Mouse (Mus musculus) lung, postnatal 0 days (tissue): ENCODE data around the gene Alox12. TPM values are rescaled to one million over a fixed set of nuclear protein-coding genes. Genes with fewer than 3 reads are reported as not detected.

Experiments
- ATAC-seq: fragments of 200-750 bp; cut with Nextera tagmentation; 2 replicates; pipeline ENCODE4 v1.8.0; 2017; ENCODE audit warnings: moderate library complexity
- DNase-seq: peaks from one replicate; pipeline ENCODE4 v3.0.0-alpha.2; 2016; ENCODE audit warnings: low spot score
- H3K27ac ChIP-seq: fragments of 300-500 bp; sonication (generic); 2 replicates; pipeline ENCODE4 v1.5.1; 2014; ENCODE audit warnings: antibody characterized with exemption, mild to moderate bottlenecking, low read length, mixed read lengths
- H3K27me3 ChIP-seq: fragments of 300-500 bp; sonication (generic); replicated peaks from 2 replicates; pipeline ENCODE4 v1.6.1; 2014; ENCODE audit warnings: low read length, mixed read lengths; ENCODE audit not compliant: insufficient read depth
- H3K36me3 ChIP-seq: fragments of 300-500 bp; sonication (generic); 2 replicates; pipeline ENCODE4 v1.6.1; 2014; ENCODE audit warnings: low read length, mixed read lengths; ENCODE audit not compliant: insufficient read depth
- H3K4me1 ChIP-seq: fragments of 300-500 bp; sonication (generic); 2 replicates; pipeline ENCODE4 v1.6.1; 2014; ENCODE audit warnings: antibody characterized with exemption, low read depth, low read length, mixed read lengths; ENCODE audit not compliant: insufficient read depth
- H3K4me2 ChIP-seq: fragments of 300-500 bp; sonication (generic); replicated peaks from 2 replicates; pipeline ENCODE4 v1.6.1; 2014; ENCODE audit warnings: low read depth, mild to moderate bottlenecking, low read length, moderate library complexity, mixed read lengths
- H3K4me3 ChIP-seq: fragments of 300-500 bp; sonication (generic); 2 replicates; pipeline ENCODE4 v1.5.1; 2014; ENCODE audit warnings: low read depth, low read length
- H3K9ac ChIP-seq: fragments of 300-500 bp; sonication (generic); replicated peaks from 2 replicates; pipeline ENCODE4 v1.6.1; 2014; ENCODE audit warnings: low read depth, mild to moderate bottlenecking
- H3K9me3 ChIP-seq: fragments of 300-500 bp; sonication (generic); 2 replicates; pipeline ENCODE4 v1.6.1; 2016; ENCODE audit warnings: low read length, mixed read lengths
- CTCF ChIP-seq: IDR thresholded peaks from 2 replicates; pipeline ENCODE4 v1.5.1; 2016; ENCODE audit warnings: antibody characterized with exemption, mild to moderate bottlenecking
- EP300 ChIP-seq: IDR thresholded peaks from 2 replicates; pipeline ENCODE4 v1.6.1; 2016; ENCODE audit warnings: antibody characterized with exemption, mild to moderate bottlenecking, control low read depth
- WGBS: fragments of 180-500 bp; shearing (Covaris S2); extraction: QIAGEN DNeasy Blood & Tissue Kit; methylation state at CpG from one replicate; pipeline ENCODE4 v1.1.7; 2014; 5-methylcytosine and 5-hydroxymethylcytosine counted together
- microRNA counts: library from miRNA; unstranded; fragments of <30 nt; microRNA quantifications from one replicate; lab custom pipeline; 2015
- microRNA-seq: library from miRNA; unstranded; fragments of <30 nt; microRNA quantifications from one replicate; pipeline ENCODE4, GENCODE M21; 2016
- polyA plus RNA-seq: library from polyadenylated mRNA; unstranded; fragments of >200 nt; fragmentation: Nextera tagmentation; extraction: Ambion mirVana; gene quantifications from 2 replicates; pipeline ENCODE4 v1.2.1, GENCODE M21; 2015

The Alox12 gene
- polyA plus RNA-seq, 1 experiment from 2014 or later, result 5.8 TPM

- WGBS, result 69% methylated on average over 8 of the region's 8 CpGs
- H3K9me3 ChIP-seq, result no peaks in the 10 kb centered on the region
- H3K27me3 ChIP-seq, result no peaks in the 10 kb centered on the region
- H3K4me3 ChIP-seq, result no peak overlapping the region
- no peaks in the 10 kb centered on the region for H3K36me3 ChIP-seq
- DNase-seq, result peak; percentile 32
- no peak overlapping the region for H3K9ac ChIP-seq
- ATAC-seq, result no peak
- no peaks in the 10 kb centered on the region for H3K4me1 ChIP-seq
- no peak overlapping the region for H3K4me2 ChIP-seq
- no peak for TF ChIP-seq CTCF
- no peak for TF ChIP-seq EP300
- H3K27ac ChIP-seq, result no peak overlapping the region
Measured at GRCm38 (mm10) chr11:70199107-70199506, 56.0 kb downstream of the Alox12 start.

- H3K4me1 ChIP-seq, result no peaks in the 10 kb centered on the region
- no peaks in the 10 kb centered on the region for H3K27me3 ChIP-seq
- DNase-seq (peak; percentile 78), ATAC-seq (peak; percentile 53)
- H3K4me2 ChIP-seq, result no peak overlapping the region
- H3K36me3 ChIP-seq, result no peaks in the 10 kb centered on the region
- H3K9ac ChIP-seq, result no peak overlapping the region
- peak; percentile 45; the same call in 1 of the 2 replicates for TF ChIP-seq EP300
- TF ChIP-seq CTCF, result no peak
- no peak overlapping the region for H3K27ac ChIP-seq
- no peaks in the 10 kb centered on the region for H3K9me3 ChIP-seq
- no peak overlapping the region for H3K4me3 ChIP-seq
- WGBS, result 69% methylated on average over 3 of the region's 3 CpGs
Measured at GRCm38 (mm10) chr11:70198332-70198731, 56.8 kb downstream of the Alox12 start.

GRCm38 (mm10) chr11:70193354-70194285 is 61.5 kb downstream of the Alox12 start:
- 34% methylated on average over 11 of the region's 11 CpGs for WGBS
- Histone ChIP-seq H3K4me1 (no peaks in the 10 kb centered on the region), H3K9ac (no peak overlapping the region), H3K27ac (0 out of 2 replicates have a peak overlapping the region, but pooled peaks have one; percentile 26), H3K4me3 (no peak overlapping the region), H3K36me3 (no peaks in the 10 kb centered on the region), H3K9me3 (no peaks in the 10 kb centered on the region), H3K27me3 (no peaks in the 10 kb centered on the region), H3K4me2 (no peak overlapping the region)
- DNase-seq (peak; percentile 81), ATAC-seq (peak; percentile 85)
- TF ChIP-seq EP300 (peak; percentile 79), CTCF (no peak)

- no peak overlapping the region for H3K4me3 ChIP-seq
- no peak for TF ChIP-seq EP300
- TF ChIP-seq CTCF, result no peak
- 82% methylated on average over 4 of the region's 4 CpGs for WGBS
- DNase-seq (no peak), ATAC-seq (no peak)
- no peaks in the 10 kb centered on the region for H3K4me1 ChIP-seq
- H3K9me3 ChIP-seq, result no peaks in the 10 kb centered on the region
- H3K36me3 ChIP-seq, result no peaks in the 10 kb centered on the region
- H3K27ac ChIP-seq, result no peak overlapping the region
- H3K27me3 ChIP-seq, result no peaks in the 10 kb centered on the region
- no peak overlapping the region for H3K4me2 ChIP-seq
- H3K9ac ChIP-seq, result no peak overlapping the region
Measured at GRCm38 (mm10) chr11:70192157-70192556, 63.0 kb downstream of the Alox12 start.

MicroRNAs encoded within 50 kb of the gene (microRNA counts, 519-probe panel; counts per million panel counts)
- microRNA mmu-miR-195 (lab: Ali Mortazavi, UCI), result 3,617 counts per million, percentile 25 among the panel's probes with 10 or more counts
- 3,878 counts per million, percentile 31 among the panel's probes with 10 or more counts for microRNA mmu-miR-497 (lab: Ali Mortazavi, UCI)

Small RNA genes lying within 50 kb of the gene (microRNA-seq; reads per million reads assigned to microRNA genes)
- gene Mir195a, result 7,628 reads per million, percentile 93 among the genes with 10 or more reads in this experiment
- gene Mir497, result not detected
- gene Mir497b, result not detected

Other genes with a start within 250 kb of the Alox12 start
- gene Acadvl, start 239.9 kb downstream of the Alox12 start, polyA plus RNA-seq, result 92.0 and 95.2 TPM in 2 replicates
- 2.0 and 2.1 TPM in 2 replicates for gene Dlg4, start 238.4 kb downstream of the Alox12 start, polyA plus RNA-seq
- 0.81 TPM in 2 replicates for gene Asgr1, start 201.3 kb downstream of the Alox12 start, polyA plus RNA-seq
- gene Asgr2, start 162.7 kb downstream of the Alox12 start, polyA plus RNA-seq, result not detected in 2 replicates
- gene Mgl2, start 125.0 kb downstream of the Alox12 start, polyA plus RNA-seq, result 0.90 and 1.2 TPM in 2 replicates
- gene Clec10a, start 99.2 kb downstream of the Alox12 start, polyA plus RNA-seq, result 0.54 and 0.70 TPM in 2 replicates
- gene Slc16a11, start 42.6 kb downstream of the Alox12 start, polyA plus RNA-seq, result 7.9 TPM in 2 replicates
- gene Slc16a13, start 34.3 kb downstream of the Alox12 start, polyA plus RNA-seq, result 4.5 and 6.0 TPM in 2 replicates
- gene Bcl6b, start 25.6 kb downstream of the Alox12 start, polyA plus RNA-seq, result 19.2 and 31.6 TPM in 2 replicates
- gene 0610010K14Rik, start 17.4 kb downstream of the Alox12 start, polyA plus RNA-seq, result 115 and 118 TPM in 2 replicates
- gene Gm21988, start 15.5 kb downstream of the Alox12 start, polyA plus RNA-seq, result 11.0 and 15.3 TPM in 2 replicates
- gene Rnasek, start 15.5 kb downstream of the Alox12 start, polyA plus RNA-seq, result 462 and 484 TPM in 2 replicates
- gene Alox12e, start 67.3 kb upstream of the Alox12 start, polyA plus RNA-seq, result 0.08 and 0.11 TPM in 2 replicates
- gene Alox15, start 96.7 kb upstream of the Alox12 start, polyA plus RNA-seq, result 0.26 and 0.57 TPM in 2 replicates
- gene Pelp1, start 154.7 kb upstream of the Alox12 start, polyA plus RNA-seq, result 9.1 and 9.6 TPM in 2 replicates
- gene Arrb2, start 177.3 kb upstream of the Alox12 start, polyA plus RNA-seq, result 12.7 and 13.7 TPM in 2 replicates
- 37.3 and 37.9 TPM in 2 replicates for gene Med11, start 196.6 kb upstream of the Alox12 start, polyA plus RNA-seq
- gene Zmynd15, start 204.1 kb upstream of the Alox12 start, polyA plus RNA-seq, result 1.0 and 1.4 TPM in 2 replicates
- 45.1 and 52.3 TPM in 2 replicates for gene Cxcl16, start 204.6 kb upstream of the Alox12 start, polyA plus RNA-seq
- 2.6 and 3.8 TPM in 2 replicates for gene Tm4sf5, start 249.9 kb upstream of the Alox12 start, polyA plus RNA-seq